Comparison of ENCODE assay signal across 23 mouse cellular contexts in the genomic region with DNA sequence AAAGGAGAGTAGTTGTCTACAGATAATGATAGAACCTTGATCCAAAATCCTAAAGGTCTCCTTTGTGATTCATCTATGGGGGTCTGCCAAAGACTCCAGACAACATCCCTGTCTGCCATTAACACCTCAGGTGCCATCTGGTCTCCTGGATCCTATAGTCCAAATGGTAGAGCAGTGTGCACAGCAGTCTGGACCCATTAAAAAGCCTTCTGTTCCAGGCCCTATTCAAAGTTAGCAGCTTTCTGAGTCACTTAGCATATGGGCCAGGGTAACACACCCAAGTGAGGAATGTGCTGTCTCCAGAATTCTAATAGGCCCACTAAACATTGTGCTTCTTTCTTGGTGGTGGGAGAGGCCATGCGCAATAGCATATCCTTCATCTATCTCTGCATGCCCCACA. TPM values are rescaled to one million over a fixed set of nuclear protein-coding genes. Genes with fewer than 3 reads are reported as not detected.
DNase-seq lines count a peak whose midpoint lies in the region; ATAC-seq and TF ChIP-seq lines count a peak whose summit lies in the region.
"Had no signal": no experiment of that assay in that cellular context is flagged by ENCODE, and none has a peak within 500 bp of the region (broad histone marks: within the 10 kb centered on the region; RNA-seq: fewer than 3 reads in every experiment).

No protein-coding gene starts in this region.

- peaks cover 15% of the 10 kb centered on the region for H3K4me1 ChIP-seq in embryonic facial prominence, embryonic 14.5 days (ENCODE audit: control insufficient read depth, insufficient read depth, low read length)
- peaks cover 22% of the 10 kb centered on the region for H3K4me1 ChIP-seq in embryonic facial prominence, embryonic 10.5 days
- H3K4me1 ChIP-seq in ES-E14 (ENCODE audit: control insufficient read depth in 2 of 2, insufficient read depth in 2 of 2, low read length in 2 of 2, poor library complexity in 1 of 2), result peaks cover 15 to 23% of the 10 kb centered on the region in 2 experiments

- H3K27me3 ChIP-seq in embryonic facial prominence, embryonic 14.5 days (replicated peaks; ENCODE audit: control insufficient read depth, insufficient read depth, low read length), result no peaks in the 10 kb centered on the region
- H3K27me3 ChIP-seq in embryonic facial prominence, embryonic 10.5 days (replicated peaks; ENCODE audit: low read depth, poor library complexity, severe bottlenecking), result no peaks in the 10 kb centered on the region
- H3K27me3 ChIP-seq: embryonic facial prominence, embryonic 15.5 days; forebrain, embryonic 12.5 days; heart, embryonic 12.5 days; hindbrain, embryonic 12.5 days; Patski had no signal

- H3K27ac ChIP-seq in embryonic facial prominence, embryonic 14.5 days (replicated peaks; ENCODE audit: low read depth, low read length), result no peak overlapping the region
- no peak overlapping the region for H3K27ac ChIP-seq in embryonic facial prominence, embryonic 10.5 days (replicated peaks)
- peak overlapping the region; percentile 24; the same call in 1 of the 2 replicates for H3K27ac ChIP-seq in ES-E14 (ENCODE audit: insufficient read depth, low read depth, low read length, poor library complexity, severe bottlenecking)
- H3K27ac ChIP-seq: embryonic facial prominence, embryonic 15.5 days; forebrain, embryonic 12.5 days; hindbrain, embryonic 12.5 days; hindbrain, postnatal 0 days had no signal

- in situ Hi-C loops in ES-E14 (cut with MboI; ENCODE audit: low sequenced_read_pairs in 2 of 2, unreplicated experiment in 2 of 2), result no loop called here

- no peak overlapping the region for H3K4me3 ChIP-seq in embryonic facial prominence, embryonic 14.5 days (ENCODE audit: low read depth, low read length)
- no peak overlapping the region; the same call in 1 of the 2 replicates for H3K4me3 ChIP-seq in embryonic facial prominence, embryonic 10.5 days
- H3K4me3 ChIP-seq in ES-E14 (ENCODE audit: insufficient read depth in 1 of 2, low read depth in 1 of 2, low read length in 2 of 2, poor library complexity in 1 of 2, severe bottlenecking in 1 of 2), result no peak overlapping the region
- H3K4me3 ChIP-seq: embryonic facial prominence, embryonic 15.5 days; forebrain, embryonic 12.5 days; heart, embryonic 12.5 days; hindbrain, embryonic 12.5 days had no signal

- 94% methylated on average over 1 of the region's 1 CpGs for WGBS in embryonic facial prominence, embryonic 14.5 days
- 100% methylated on average over 1 of the region's 1 CpGs for WGBS in embryonic facial prominence, embryonic 10.5 days

- H3K9ac ChIP-seq in embryonic facial prominence, embryonic 14.5 days (ENCODE audit: low read depth, low read length), result no peak overlapping the region
- no peak overlapping the region for H3K9ac ChIP-seq in ES-E14 (ENCODE audit: insufficient read depth, low read depth, low read length, poor library complexity, severe bottlenecking)
- H3K9ac ChIP-seq: embryonic facial prominence, embryonic 15.5 days; forebrain, embryonic 12.5 days; forebrain, postnatal 0 days; heart, embryonic 12.5 days; hindbrain, embryonic 12.5 days had no signal

- H3K36me3 ChIP-seq in embryonic facial prominence, embryonic 14.5 days (ENCODE audit: control insufficient read depth, insufficient read depth, low read length), result peaks cover 58% of the 10 kb centered on the region
- H3K36me3 ChIP-seq in embryonic facial prominence, embryonic 10.5 days (replicated peaks), result peaks cover 72% of the 10 kb centered on the region
- H3K36me3 ChIP-seq in ES-E14 (ENCODE audit: control insufficient read depth, insufficient read depth, low read length, poor library complexity, severe bottlenecking), result peaks cover 6% of the 10 kb centered on the region

- no peaks in the 10 kb centered on the region for H3K9me3 ChIP-seq in embryonic facial prominence, embryonic 14.5 days (ENCODE audit: control insufficient read depth, low read length)
- no peaks in the 10 kb centered on the region for H3K9me3 ChIP-seq in embryonic facial prominence, embryonic 10.5 days
- H3K9me3 ChIP-seq in ES-E14 (ENCODE audit: control insufficient read depth, insufficient read depth, low read depth, low read length), result no peaks in the 10 kb centered on the region
- H3K9me3 ChIP-seq: embryonic facial prominence, embryonic 15.5 days; forebrain, embryonic 12.5 days; heart, embryonic 12.5 days; hindbrain, embryonic 12.5 days had no signal

- 0 out of 2 replicates have a peak overlapping the region, but pooled peaks have one; percentile 2 for H3K4me2 ChIP-seq in embryonic facial prominence, embryonic 14.5 days (ENCODE audit: low read depth, low read length)
- H3K4me2 ChIP-seq: embryonic facial prominence, embryonic 15.5 days; forebrain, embryonic 12.5 days; heart, embryonic 12.5 days; hindbrain, embryonic 12.5 days had no signal

- no peak for ATAC-seq in embryonic facial prominence, embryonic 14.5 days (ENCODE audit: low read depth)
- ATAC-seq: forebrain, postnatal 0 days; hindbrain, postnatal 0 days; Patski had no signal

- intact Hi-C loops in left cerebral cortex, postnatal 10 days (cut with DNase I), result no loop called here

- no peak for DNase-seq in embryonic facial prominence, embryonic 14.5 days (ENCODE audit: low spot score)
- no peak for DNase-seq in embryonic facial prominence, embryonic 10.5 days (ENCODE audit: low spot score)
- DNase-seq in 3T3-L1 (ENCODE audit: low read depth, low spot score) (peak; percentile 32), ES-E14 (ENCODE audit: low read depth, low spot score) (no peak)
- DNase-seq in brain, adult 2 months (ENCODE audit: low read depth, low spot score), result peak; percentile 55
- no peak for DNase-seq in urinary bladder, adult 18-20 months (ENCODE audit: low spot score in 2 of 2)
- no peak for DNase-seq in left cerebral cortex, postnatal 10 days (ENCODE audit: extremely low spot score in 1 of 2, low spot score in 2 of 2)
- DNase-seq in urinary bladder, postnatal 4 days (ENCODE audit: low spot score in 2 of 2), result no peak
- DNase-seq: adrenal gland, adult 8-10 months; adrenal gland, postnatal 36 days; cerebellum, adult 9-11 months; cerebellum, postnatal 36 days; forebrain, postnatal 0 days; gastrocnemius, postnatal 14 days; kidney, adult 11 months had no signal

TF ChIP-seq in ES-E14, 5 proteins besides CTCF, POLR2A, EP300 and RAD21:
- TF ChIP-seq HCFC1 (IDR thresholded peaks at IDR 0.05; ENCODE audit: borderline replicate concordance, insufficient read depth, low read length), result no peak
- TF ChIP-seq ZNF384 (IDR thresholded peaks at IDR 0.05; ENCODE audit: low read depth, low read length), result no peak
- no peak for TF ChIP-seq MAFK (IDR thresholded peaks at IDR 0.05; ENCODE audit: insufficient read depth, low read depth, low read length)
- no peak for TF ChIP-seq ZC3H11A (IDR thresholded peaks at IDR 0.05; ENCODE audit: borderline replicate concordance, low read depth, low read length)
- no peak for TF ChIP-seq CHD2 (IDR thresholded peaks at IDR 0.05; ENCODE audit: low read depth, low read length)
TF ChIP-seq in ES-E14: peak in this region for 0.

RNA-seq across cellular contexts. Expression of gene Crkl, which starts 5.1 kb away (rescaled TPM):
- 59.9 and 63.8 TPM in 2 replicates for polyA plus RNA-seq in embryonic facial prominence, embryonic 14.5 days (2014; fragmentation: Nextera tagmentation; extraction: Ambion mirVana)
- 70.9 and 73.3 TPM in 2 replicates for polyA plus RNA-seq in embryonic facial prominence, embryonic 10.5 days (2016; fragmentation: Nextera tagmentation; extraction: Ambion mirVana)
- total RNA-seq in ES-E14 (2012; rRNA removed), result 23.7 and 28.2 TPM in 2 replicates
- 10 to 100 TPM; 28.0 to 28.3 TPM for total RNA-seq in left cerebral cortex, postnatal 10 days (2021)

RNA-seq across cellular contexts. Expression of gene Aifm3, which starts 32.5 kb away (rescaled TPM):
- 2.4 and 4.9 TPM in 2 replicates for polyA plus RNA-seq in embryonic facial prominence, embryonic 14.5 days (2014; fragmentation: Nextera tagmentation; extraction: Ambion mirVana)
- polyA plus RNA-seq in embryonic facial prominence, embryonic 10.5 days (2016; fragmentation: Nextera tagmentation; extraction: Ambion mirVana), result 0.75 and 1.1 TPM in 2 replicates
- 3.0 and 5.7 TPM in 2 replicates for total RNA-seq in ES-E14 (2012; rRNA removed)
- total RNA-seq in left cerebral cortex, postnatal 10 days (2021), result 10 to 100 TPM; 24.4 to 27.2 TPM
- total RNA-seq: granulocyte monocyte progenitor cell, adult 5-6 weeks had no signal
- polyA plus RNA-seq: C2C12 had no signal

RNA-seq across cellular contexts. Expression of gene Pi4ka, which starts 50.8 kb away (rescaled TPM):
- polyA plus RNA-seq in embryonic facial prominence, embryonic 14.5 days (2014; fragmentation: Nextera tagmentation; extraction: Ambion mirVana), result 29.9 and 30.7 TPM in 2 replicates
- 38.0 and 39.0 TPM in 2 replicates for polyA plus RNA-seq in embryonic facial prominence, embryonic 10.5 days (2016; fragmentation: Nextera tagmentation; extraction: Ambion mirVana)
- 42.5 and 45.4 TPM in 2 replicates for total RNA-seq in ES-E14 (2012; rRNA removed)
- 100 to 1,000 TPM; 198 to 199 TPM for total RNA-seq in left cerebral cortex, postnatal 10 days (2021)

RNA-seq across cellular contexts. Expression of gene Snap29, which starts 51.1 kb away (rescaled TPM):
- polyA plus RNA-seq in embryonic facial prominence, embryonic 14.5 days (2014; fragmentation: Nextera tagmentation; extraction: Ambion mirVana), result 7.3 and 7.6 TPM in 2 replicates
- polyA plus RNA-seq in embryonic facial prominence, embryonic 10.5 days (2016; fragmentation: Nextera tagmentation; extraction: Ambion mirVana), result 9.8 and 11.2 TPM in 2 replicates
- 5.2 and 7.5 TPM in 2 replicates for total RNA-seq in ES-E14 (2012; rRNA removed)
- 10 to 100 TPM; 28.5 to 30.9 TPM for total RNA-seq in left cerebral cortex, postnatal 10 days (2021)

RNA-seq across cellular contexts. Expression of gene Lztr1, which starts 51.6 kb away (rescaled TPM):
- 70.4 and 77.2 TPM in 2 replicates for polyA plus RNA-seq in embryonic facial prominence, embryonic 14.5 days (2014; fragmentation: Nextera tagmentation; extraction: Ambion mirVana)
- 84.2 and 87.5 TPM in 2 replicates for polyA plus RNA-seq in embryonic facial prominence, embryonic 10.5 days (2016; fragmentation: Nextera tagmentation; extraction: Ambion mirVana)
- total RNA-seq in ES-E14 (2012; rRNA removed), result 63.1 and 89.0 TPM in 2 replicates
- total RNA-seq in left cerebral cortex, postnatal 10 days (2021), result 100 to 1,000 TPM; 162 to 169 TPM

Comparison
In these comparisons a context has a peak if more than half of its experiments do, and no peak if none do; other contexts are left out.
1. DNase-seq: peak in 3T3-L1 (single experiment) and brain, adult 2 months (single experiment); none in embryonic facial prominence, embryonic 14.5 days (single experiment), embryonic facial prominence, embryonic 10.5 days (single experiment), ES-E14 (single experiment), urinary bladder, adult 18-20 months (0 of 2), left cerebral cortex, postnatal 10 days (0 of 2) and urinary bladder, postnatal 4 days (0 of 2).